19 mouse cellular contexts compared by ENCODE assay signal in the genomic region with DNA sequence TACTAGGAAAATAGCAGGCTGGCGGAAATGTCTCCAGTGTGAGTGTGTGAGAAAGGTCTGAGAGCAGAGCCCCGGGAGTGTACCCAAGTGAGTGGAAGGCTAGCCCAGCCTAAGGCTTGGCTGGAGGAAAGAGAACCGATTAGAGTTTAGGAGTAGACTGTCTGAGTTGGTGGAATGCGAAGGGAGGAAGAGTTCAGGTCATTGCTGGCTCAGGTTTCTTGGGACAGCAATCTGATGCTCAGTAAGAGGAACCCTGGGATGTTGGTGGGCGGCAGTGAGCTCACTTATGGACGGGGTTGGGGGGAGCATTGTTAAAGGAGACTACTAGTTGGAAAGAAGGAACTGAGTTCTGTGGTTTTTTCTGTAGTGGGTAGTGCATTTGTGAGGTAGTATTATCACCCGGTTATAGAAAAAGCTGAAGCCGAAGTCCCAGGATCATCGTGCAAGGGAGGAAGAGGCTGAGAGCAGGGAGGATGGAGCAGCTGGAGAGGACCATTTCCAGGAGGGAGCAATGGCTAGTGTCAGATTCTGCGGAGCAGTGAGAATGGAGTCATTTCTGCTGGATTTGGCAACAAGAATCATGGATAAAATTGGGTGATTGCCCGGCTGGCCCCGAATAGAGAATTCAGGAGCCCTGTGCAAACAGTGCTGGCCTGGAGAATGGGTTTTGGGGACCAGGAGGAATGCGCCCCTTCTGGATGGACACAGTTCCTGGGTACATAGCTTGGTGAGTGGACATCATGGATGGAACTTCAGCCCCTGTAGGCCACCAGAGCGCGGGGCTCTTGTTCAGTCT. TPM values are rescaled to one million over a fixed set of nuclear protein-coding genes. Genes with fewer than 3 reads are reported as not detected.
DNase-seq lines count a peak whose midpoint lies in the region; ATAC-seq and TF ChIP-seq lines count a peak whose summit lies in the region.
"Had no signal": no experiment of that assay in that cellular context is flagged by ENCODE, and none has a peak within 500 bp of the region (broad histone marks: within the 10 kb centered on the region; RNA-seq: fewer than 3 reads in every experiment).

No protein-coding gene starts in this region.

- no peak overlapping the region for H3K4me3 ChIP-seq in gastrocnemius, adult 2 months
- no peak overlapping the region for H3K4me3 ChIP-seq in kidney, postnatal 0 days (replicated peaks; ENCODE audit: low read depth, low read length)
- H3K4me3 ChIP-seq in embryonic facial prominence, embryonic 10.5 days: no peak overlapping the region
- H3K4me3 ChIP-seq: embryonic facial prominence, embryonic 15.5 days; limb, embryonic 12.5 days had no signal

- intact Hi-C loops in gastrocnemius, adult 2 months (cut with DNase I): no loop called here
- intact Hi-C loops in gastrocnemius, postnatal 36 days (cut with DNase I): no loop called here
- intact Hi-C loops in heart, postnatal 10 days (cut with DNase I): no loop called here
- intact Hi-C loops in heart, postnatal 25 days (cut with DNase I): no loop called here

- WGBS in kidney, postnatal 0 days: 65% methylated on average over 15 of the region's 15 CpGs
- WGBS in embryonic facial prominence, embryonic 10.5 days: 83% methylated on average over 15 of the region's 15 CpGs

- H3K9me3 ChIP-seq in kidney, postnatal 0 days (replicated peaks; ENCODE audit: low read length): no peaks in the 10 kb centered on the region
- no peaks in the 10 kb centered on the region for H3K9me3 ChIP-seq in embryonic facial prominence, embryonic 10.5 days
- H3K9me3 ChIP-seq: embryonic facial prominence, embryonic 15.5 days; limb, embryonic 12.5 days had no signal

- no peak for ATAC-seq in kidney, postnatal 0 days (replicated peaks; ENCODE audit: low FRiP score, low read depth)
- ATAC-seq: intestine, postnatal 0 days; liver, postnatal 0 days; Patski had no signal

- no peak for TF ChIP-seq CTCF in gastrocnemius, adult 2 months (IDR thresholded peaks at IDR 0.05)
- TF ChIP-seq CTCF in kidney, postnatal 0 days (IDR thresholded peaks at IDR 0.05; ENCODE audit: low read depth): no peak

- no peaks in the 10 kb centered on the region for H3K27me3 ChIP-seq in kidney, postnatal 0 days (ENCODE audit: insufficient read depth, low read length)
- no peaks in the 10 kb centered on the region for H3K27me3 ChIP-seq in embryonic facial prominence, embryonic 10.5 days (replicated peaks; ENCODE audit: low read depth, poor library complexity, severe bottlenecking)
- H3K27me3 ChIP-seq: embryonic facial prominence, embryonic 15.5 days; limb, embryonic 12.5 days; Patski had no signal

- no peaks in the 10 kb centered on the region for H3K36me3 ChIP-seq in kidney, postnatal 0 days (ENCODE audit: insufficient read depth, low read length)
- peaks cover 4% of the 10 kb centered on the region for H3K36me3 ChIP-seq in embryonic facial prominence, embryonic 10.5 days (replicated peaks)
- H3K36me3 ChIP-seq: embryonic facial prominence, embryonic 15.5 days; limb, embryonic 12.5 days had no signal

- H3K9ac ChIP-seq in kidney, postnatal 0 days (ENCODE audit: low read depth, low read length): no peak overlapping the region
- H3K9ac ChIP-seq: embryonic facial prominence, embryonic 15.5 days; limb, embryonic 12.5 days; liver, postnatal 0 days had no signal

- peak; percentile 24 for DNase-seq in gastrocnemius, adult 2 months
- DNase-seq in gastrocnemius, postnatal 36 days: no peak
- peak; percentile 49 to 54 for DNase-seq in heart, postnatal 10 days
- DNase-seq in heart, postnatal 25 days (ENCODE audit: low spot score): no peak
- DNase-seq in kidney, postnatal 0 days (ENCODE audit: low spot score): peak; percentile 85
- DNase-seq in kidney, postnatal 36 days: no peak
- no peak for DNase-seq in embryonic facial prominence, embryonic 10.5 days (ENCODE audit: low spot score)
- DNase-seq: cerebellum, adult 18-20 months; liver, postnatal 0 days; right cerebral cortex, adult 18-20 months; right cerebral cortex, postnatal 4 days; thymus, postnatal 14 days had no signal

- H3K27ac ChIP-seq in gastrocnemius, adult 2 months: no peak overlapping the region
- no peak overlapping the region for H3K27ac ChIP-seq in kidney, postnatal 0 days
- peak overlapping the region; percentile 45 for H3K27ac ChIP-seq in embryonic facial prominence, embryonic 10.5 days (replicated peaks)
- H3K27ac ChIP-seq: embryonic facial prominence, embryonic 15.5 days; limb, embryonic 12.5 days had no signal

- no peak overlapping the region for H3K4me2 ChIP-seq in kidney, postnatal 0 days (ENCODE audit: low read length)
- H3K4me2 ChIP-seq: embryonic facial prominence, embryonic 15.5 days; limb, embryonic 12.5 days; liver, embryonic 11.5 days; midbrain, embryonic 11.5 days had no signal

- H3K4me1 ChIP-seq in kidney, postnatal 0 days (replicated peaks; ENCODE audit: insufficient read depth, low read length): no peaks in the 10 kb centered on the region; the same call in 1 of the 2 replicates
- H3K4me1 ChIP-seq in embryonic facial prominence, embryonic 10.5 days: peaks cover 42% of the 10 kb centered on the region

RNA-seq across cellular contexts. Expression of gene Kank1, which starts 40.0 kb away (rescaled TPM):
- total RNA-seq in gastrocnemius, adult 2 months (2021): 10 to 100 TPM; 17.4 to 19.2 TPM
- total RNA-seq in gastrocnemius, postnatal 36 days (2021): 10 to 100 TPM; 12.6 to 13.5 TPM
- 10 to 100 TPM; 40.1 to 51.6 TPM for total RNA-seq in heart, postnatal 10 days (2021)
- total RNA-seq in heart, postnatal 25 days (2021): 10 to 100 TPM; 42.4 to 43.5 TPM
- 18.4 and 21.6 TPM in 2 replicates for polyA plus RNA-seq in kidney, postnatal 0 days (2015; fragmentation: Nextera tagmentation; extraction: Ambion mirVana)
- polyA plus RNA-seq in embryonic facial prominence, embryonic 10.5 days (2016; fragmentation: Nextera tagmentation; extraction: Ambion mirVana): 20.5 and 23.5 TPM in 2 replicates
- total RNA-seq: megakaryocyte progenitor cell, adult 5-6 weeks had no signal

Comparison
In these comparisons a context has a peak if more than half of its experiments do, and no peak if none do; other contexts are left out.
1. DNase-seq: peak in gastrocnemius, adult 2 months (single experiment), heart, postnatal 10 days (2 of 2) and kidney, postnatal 0 days (single experiment); none in gastrocnemius, postnatal 36 days (0 of 2), heart, postnatal 25 days (single experiment), kidney, postnatal 36 days (0 of 2) and embryonic facial prominence, embryonic 10.5 days (single experiment).